Mouse (Mus musculus) stomach, embryonic 15.5 days (tissue): ENCODE measurements around the gene Pde3a. TPM values are rescaled to one million over a fixed set of nuclear protein-coding genes. Genes with fewer than 3 reads are reported as not detected.

Experiments
- ATAC-seq: fragments of 200-750 bp; cut with Nextera tagmentation; 2 replicates; pipeline ENCODE4 v1.8.0; 2017; ENCODE audit warnings: low read depth, moderate number of reproducible peaks, moderate TSS enrichment; ENCODE audit not compliant: insufficient read depth, low FRiP score
- H3K27ac ChIP-seq: fragments of 300-500 bp; sonication (generic); 2 replicates; pipeline ENCODE4 v1.5.1; 2015; ENCODE audit warnings: mild to moderate bottlenecking, inconsistent platforms
- H3K27me3 ChIP-seq: fragments of 300-500 bp; sonication (generic); replicated peaks from 2 replicates; pipeline ENCODE4 v1.6.1; 2015; ENCODE audit warnings: inconsistent platforms
- H3K36me3 ChIP-seq: fragments of 300-500 bp; sonication (generic); 2 replicates; pipeline ENCODE4 v1.6.1; 2015; ENCODE audit warnings: inconsistent platforms
- H3K4me1 ChIP-seq: fragments of 300-500 bp; sonication (generic); 2 replicates; pipeline ENCODE4 v1.6.1; 2015; ENCODE audit warnings: inconsistent platforms
- H3K4me2 ChIP-seq: fragments of 300-500 bp; sonication (generic); 2 replicates; pipeline ENCODE4 v1.6.1; 2015; ENCODE audit warnings: mild to moderate bottlenecking, inconsistent platforms
- H3K4me3 ChIP-seq: fragments of 300-500 bp; sonication (generic); replicated peaks from 2 replicates; pipeline ENCODE4 v1.5.1; 2015; ENCODE audit warnings: inconsistent platforms
- H3K9ac ChIP-seq: fragments of 300-500 bp; sonication (generic); 2 replicates; pipeline ENCODE4 v1.6.1; 2015; ENCODE audit warnings: inconsistent platforms
- H3K9me3 ChIP-seq: fragments of 300-500 bp; sonication (generic); 2 replicates; pipeline ENCODE4 v1.6.1; 2016; ENCODE audit warnings: inconsistent platforms
- WGBS: fragments of 180-500 bp; shearing (Covaris S2); methylation state at CpG from one replicate; pipeline ENCODE4 v1.1.7; 2015; 5-methylcytosine and 5-hydroxymethylcytosine counted together
- polyA plus RNA-seq: library from polyadenylated mRNA; unstranded; fragments of >200 nt; fragmentation: Nextera tagmentation; extraction: Ambion mirVana; gene quantifications from 2 replicates; pipeline ENCODE4 v1.2.1, GENCODE M21; 2015

Gene Pde3a
- polyA plus RNA-seq, 1 experiment from 2014 or later, result 10.6 TPM

DNA sequence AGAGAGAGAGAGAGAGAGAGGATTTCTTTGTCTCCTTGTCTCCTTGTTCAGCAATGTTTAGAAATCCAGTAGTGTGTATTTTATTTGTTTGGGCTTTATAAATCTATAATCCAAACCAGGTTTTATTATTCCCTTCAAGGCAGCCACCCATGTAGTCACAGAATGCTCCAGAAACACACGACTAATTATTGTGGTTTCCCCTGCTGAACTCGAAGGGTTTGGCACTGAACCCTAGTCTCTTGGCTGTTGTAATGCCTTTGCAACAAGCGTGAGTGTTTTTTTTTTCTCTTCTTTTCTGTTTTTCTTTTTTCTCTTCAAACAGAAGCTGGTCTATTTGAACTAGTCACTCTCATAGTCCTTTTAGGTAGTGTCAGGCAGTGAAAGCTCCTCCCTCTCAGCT is 225.6 kb downstream of the Pde3a start:
- no peaks in the 10 kb centered on the region for H3K9me3 ChIP-seq
- no peaks in the 10 kb centered on the region for H3K4me1 ChIP-seq
- WGBS, result 35% methylated on average over 3 of the region's 3 CpGs
- H3K27me3 ChIP-seq, result no peaks in the 10 kb centered on the region
- no peak overlapping the region for H3K9ac ChIP-seq
- peaks cover 6% of the 10 kb centered on the region; the same call in 1 of the 2 replicates for H3K36me3 ChIP-seq
- H3K27ac ChIP-seq, result no peak overlapping the region
- no peak overlapping the region for H3K4me2 ChIP-seq
- H3K4me3 ChIP-seq, result no peak overlapping the region
- no peak for ATAC-seq

DNA sequence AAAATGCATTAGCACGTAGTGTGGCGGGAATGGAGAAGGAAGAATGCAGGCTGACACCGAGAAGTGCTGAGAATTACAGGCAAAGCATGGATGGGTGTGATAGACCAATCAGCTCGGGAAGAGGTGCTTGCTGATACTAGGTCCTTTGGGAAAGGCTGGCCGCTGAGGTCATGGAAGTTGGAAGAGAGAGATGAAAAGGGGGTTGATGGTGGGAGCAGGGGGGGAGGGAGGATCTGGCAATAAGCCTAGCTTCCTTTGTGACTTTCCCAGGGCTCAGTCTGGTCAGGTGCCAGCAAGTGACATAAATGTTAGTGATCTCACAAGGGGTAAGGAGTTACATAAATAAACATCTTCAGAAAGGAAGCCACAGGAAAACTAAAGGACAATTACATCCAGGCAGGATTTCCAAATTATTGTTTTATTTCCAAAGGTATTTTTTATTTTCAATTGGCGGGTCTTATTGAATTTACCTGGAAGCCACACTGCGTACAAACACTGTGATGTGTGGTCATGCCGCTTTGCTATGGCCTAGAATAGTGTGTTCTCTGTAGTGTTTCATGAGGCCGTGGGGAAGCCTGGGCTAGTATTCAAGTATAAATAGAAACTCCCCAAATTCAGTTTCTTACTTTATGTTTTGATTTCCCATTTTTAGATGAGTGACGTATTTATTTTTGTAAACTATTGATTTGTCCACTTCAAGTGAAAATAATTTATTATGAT is 236.4 kb downstream of the Pde3a start:
- no peaks in the 10 kb centered on the region for H3K27me3 ChIP-seq
- H3K27ac ChIP-seq, result no peak overlapping the region
- no peak overlapping the region for H3K4me2 ChIP-seq
- ATAC-seq, result no peak; the same call in 1 of the 2 replicates
- no peak overlapping the region for H3K4me3 ChIP-seq
- 57% methylated on average over 10 of the region's 10 CpGs for WGBS
- no peaks in the 10 kb centered on the region for H3K36me3 ChIP-seq
- no peaks in the 10 kb centered on the region for H3K9me3 ChIP-seq
- H3K4me1 ChIP-seq, result no peaks in the 10 kb centered on the region
- no peak overlapping the region for H3K9ac ChIP-seq

DNA sequence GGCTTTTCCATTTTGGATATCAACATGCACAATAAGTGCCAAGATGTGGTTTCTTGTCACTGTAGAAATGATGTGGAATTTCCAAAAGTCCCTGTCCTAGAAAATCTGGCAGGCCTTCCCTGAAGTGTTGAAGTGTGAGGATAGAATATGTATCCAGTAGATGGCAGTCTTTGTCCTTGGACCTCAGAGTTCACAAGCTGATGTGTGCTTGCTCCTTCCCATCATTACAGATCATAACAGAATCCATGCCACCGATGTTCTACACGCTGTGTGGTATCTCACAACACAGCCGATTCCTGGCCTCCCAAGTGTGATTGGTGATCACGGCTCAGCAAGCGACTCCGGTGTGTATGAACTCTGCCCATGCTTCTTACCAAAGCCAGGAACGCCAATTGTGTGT is 238.2 kb downstream of the Pde3a start:
- no peak overlapping the region for H3K9ac ChIP-seq
- no peak for ATAC-seq
- 72% methylated on average over 7 of the region's 7 CpGs for WGBS
- H3K27ac ChIP-seq, result no peak overlapping the region
- H3K4me2 ChIP-seq, result no peak overlapping the region
- H3K36me3 ChIP-seq, result no peaks in the 10 kb centered on the region
- H3K27me3 ChIP-seq, result no peaks in the 10 kb centered on the region
- H3K4me3 ChIP-seq, result no peak overlapping the region
- H3K4me1 ChIP-seq, result no peaks in the 10 kb centered on the region
- H3K9me3 ChIP-seq, result no peaks in the 10 kb centered on the region

DNA sequence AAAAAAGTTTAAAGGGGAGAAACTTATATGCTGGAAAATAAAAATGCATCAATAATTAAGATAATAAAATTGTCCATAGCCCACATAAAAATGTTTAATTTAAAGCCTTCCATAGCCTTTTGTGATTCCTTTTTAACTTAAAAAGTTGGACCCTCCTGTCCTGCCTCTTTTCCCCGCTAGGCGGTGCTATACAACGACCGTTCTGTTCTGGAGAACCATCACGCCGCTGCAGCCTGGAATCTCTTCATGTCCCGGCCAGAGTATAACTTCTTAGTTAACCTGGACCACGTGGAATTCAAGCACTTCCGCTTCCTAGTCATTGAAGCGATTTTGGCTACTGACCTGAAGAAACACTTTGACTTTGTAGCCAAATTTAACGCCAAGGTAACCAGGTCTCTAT is 239.6 kb downstream of the Pde3a start:
- no peaks in the 10 kb centered on the region for H3K9me3 ChIP-seq
- no peak overlapping the region for H3K4me3 ChIP-seq
- H3K27ac ChIP-seq, result no peak overlapping the region
- 21% methylated on average over 11 of the region's 11 CpGs for WGBS
- no peaks in the 10 kb centered on the region for H3K27me3 ChIP-seq
- H3K4me1 ChIP-seq, result no peaks in the 10 kb centered on the region
- no peak overlapping the region for H3K9ac ChIP-seq
- 0 out of 2 replicates have a peak, but pooled peaks cover 1% of the 10 kb centered on the region for H3K36me3 ChIP-seq
- H3K4me2 ChIP-seq, result no peak overlapping the region
- ATAC-seq, result no peak

DNA sequence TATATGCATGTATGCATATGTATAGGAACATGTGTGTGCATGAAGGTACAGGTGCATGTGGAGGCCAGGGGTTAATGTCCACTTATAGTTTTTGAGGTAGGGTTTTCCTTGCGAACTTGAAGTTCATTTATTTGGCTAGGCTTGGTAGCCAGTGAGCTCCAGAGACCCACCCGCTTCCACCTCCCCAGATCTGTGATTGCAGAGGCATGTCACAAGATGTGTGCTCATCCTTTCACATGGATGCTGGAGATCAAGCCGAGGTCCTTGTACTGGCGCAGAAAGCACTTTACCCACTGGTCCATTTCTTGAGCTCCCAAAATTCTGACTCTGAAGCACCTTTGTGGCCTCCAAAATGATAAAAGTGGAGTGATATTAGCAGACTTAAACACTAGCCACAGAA is 245.8 kb downstream of the Pde3a start:
- Histone ChIP-seq H3K9ac (no peak overlapping the region), H3K4me2 (no peak overlapping the region), H3K27me3 (no peaks in the 10 kb centered on the region), H3K36me3 (peaks cover 9% of the 10 kb centered on the region; the same call in 1 of the 2 replicates), H3K4me3 (no peak overlapping the region), H3K9me3 (no peaks in the 10 kb centered on the region), H3K27ac (no peak overlapping the region), H3K4me1 (no peaks in the 10 kb centered on the region)
- ATAC-seq, result no peak
- WGBS, result 84% methylated on average over 4 of the region's 4 CpGs

DNA sequence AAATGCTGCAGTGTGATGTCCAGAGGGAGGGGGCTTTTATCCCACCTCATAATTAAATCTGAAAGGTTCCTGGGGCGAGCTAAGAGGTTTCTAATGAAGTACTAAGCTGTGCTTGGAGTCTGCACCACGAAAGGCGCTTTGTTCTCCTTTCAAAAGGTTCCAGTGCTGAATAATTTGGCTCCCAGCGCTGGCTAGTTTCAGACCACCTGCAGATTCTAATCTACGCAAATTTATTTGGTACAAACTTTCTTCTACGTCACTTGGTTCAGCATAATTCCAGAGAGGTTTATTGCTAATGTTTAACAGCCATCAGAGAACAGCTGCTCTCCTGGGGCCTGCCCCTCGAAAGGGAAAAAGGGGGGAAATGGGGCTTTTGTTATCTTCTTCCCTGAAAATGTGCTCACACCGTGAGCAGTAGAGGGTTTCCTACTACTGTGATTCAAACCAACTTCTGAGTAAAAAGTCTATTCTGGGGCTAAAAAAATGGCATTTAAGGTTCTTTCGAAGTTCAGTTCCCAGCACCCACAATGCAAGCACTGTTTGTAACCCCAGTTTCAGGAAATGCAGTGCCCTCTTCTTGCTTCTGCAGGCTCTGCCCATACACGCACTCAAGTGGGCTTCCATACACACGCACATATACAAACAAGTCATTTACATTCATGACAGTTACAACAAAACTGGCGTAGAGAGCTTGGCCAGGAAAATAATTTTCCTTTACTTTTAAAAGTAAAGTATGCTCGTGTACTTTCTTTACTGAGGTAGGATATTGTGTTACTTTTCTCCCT is 246.8 kb downstream of the Pde3a start:
- H3K4me3 ChIP-seq, result no peak overlapping the region
- peaks cover 9% of the 10 kb centered on the region; the same call in 1 of the 2 replicates for H3K36me3 ChIP-seq
- H3K4me1 ChIP-seq, result no peaks in the 10 kb centered on the region
- no peaks in the 10 kb centered on the region for H3K27me3 ChIP-seq
- H3K27ac ChIP-seq, result no peak overlapping the region
- no peak overlapping the region for H3K4me2 ChIP-seq
- WGBS, result 34% methylated on average over 13 of the region's 13 CpGs
- no peaks in the 10 kb centered on the region for H3K9me3 ChIP-seq
- no peak for ATAC-seq
- no peak overlapping the region for H3K9ac ChIP-seq

DNA sequence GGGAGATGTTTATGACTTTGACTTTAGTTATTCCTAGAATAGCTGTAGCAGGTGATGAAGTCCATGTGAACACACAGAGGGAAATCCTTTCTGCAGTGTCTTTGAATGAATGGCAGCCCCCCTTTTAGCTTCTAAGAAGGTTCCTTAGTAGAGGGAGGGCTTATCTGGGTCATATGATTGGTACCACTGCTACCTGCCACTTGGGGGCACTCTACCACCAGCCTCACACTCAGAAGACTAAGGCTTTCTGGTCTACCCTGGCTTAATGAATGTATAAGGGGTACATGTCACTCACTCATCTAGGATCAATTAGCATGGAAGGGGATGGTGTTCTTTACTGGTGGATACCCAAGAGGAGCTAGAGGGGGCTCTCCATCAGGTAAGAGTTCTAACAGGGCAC is 250.4 kb downstream of the Pde3a start:
- no peak for ATAC-seq
- H3K4me2 ChIP-seq, result no peak overlapping the region
- H3K4me1 ChIP-seq, result no peaks in the 10 kb centered on the region
- no peaks in the 10 kb centered on the region for H3K27me3 ChIP-seq
- H3K27ac ChIP-seq, result no peak overlapping the region
- peaks cover 3% of the 10 kb centered on the region; the same call in 1 of the 2 replicates for H3K36me3 ChIP-seq
- H3K9ac ChIP-seq, result no peak overlapping the region
- no peaks in the 10 kb centered on the region for H3K9me3 ChIP-seq
- no peak overlapping the region for H3K4me3 ChIP-seq

DNA sequence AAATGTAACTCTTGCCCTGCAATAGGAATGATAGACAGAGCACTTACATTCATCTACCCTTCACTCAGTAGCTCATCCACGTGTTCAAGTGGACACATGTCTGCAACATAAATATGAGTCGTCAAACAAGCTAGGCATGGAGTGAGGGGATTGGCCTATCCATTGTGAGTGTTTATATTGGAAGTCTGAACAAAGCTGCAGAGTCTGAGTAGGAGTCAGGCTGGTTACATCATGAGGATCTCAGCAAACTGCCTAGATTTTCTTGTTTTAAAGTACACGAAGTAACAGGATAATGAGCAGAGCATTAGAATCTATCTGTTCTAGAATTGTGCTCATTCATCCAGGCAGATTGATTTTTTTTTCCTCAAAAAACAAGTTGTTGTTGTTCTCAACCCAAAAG is 252.1 kb downstream of the Pde3a start:
- Histone ChIP-seq H3K36me3 (peaks cover 3% of the 10 kb centered on the region; the same call in 1 of the 2 replicates), H3K9ac (no peak overlapping the region), H3K4me3 (no peak overlapping the region), H3K4me2 (no peak overlapping the region), H3K4me1 (no peaks in the 10 kb centered on the region), H3K9me3 (no peaks in the 10 kb centered on the region), H3K27ac (no peak overlapping the region), H3K27me3 (no peaks in the 10 kb centered on the region)
- no peak for ATAC-seq
- WGBS, result 54% methylated on average over 3 of the region's 3 CpGs

DNA sequence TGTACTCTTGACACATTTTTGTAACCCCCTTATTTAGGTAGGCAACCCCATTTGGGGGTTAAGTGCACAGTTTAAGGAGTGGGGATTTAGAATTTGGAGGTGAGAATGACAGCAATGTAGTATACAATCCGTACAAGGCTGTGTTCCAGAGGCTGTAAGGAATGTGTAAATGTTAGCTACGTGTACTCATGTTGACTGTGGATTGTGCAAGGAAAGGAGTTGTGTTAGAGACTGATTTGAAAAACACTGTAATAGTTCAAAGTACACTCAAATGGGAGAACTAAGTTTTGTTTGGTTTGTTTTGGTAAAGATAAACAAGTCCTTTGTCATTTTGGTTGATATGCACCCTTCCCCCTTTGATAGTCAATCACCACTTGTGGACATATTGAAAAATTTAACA is 273.5 kb downstream of the Pde3a start:
- no peak overlapping the region for H3K9ac ChIP-seq
- 67% methylated on average over 2 of the region's 2 CpGs for WGBS

DNA sequence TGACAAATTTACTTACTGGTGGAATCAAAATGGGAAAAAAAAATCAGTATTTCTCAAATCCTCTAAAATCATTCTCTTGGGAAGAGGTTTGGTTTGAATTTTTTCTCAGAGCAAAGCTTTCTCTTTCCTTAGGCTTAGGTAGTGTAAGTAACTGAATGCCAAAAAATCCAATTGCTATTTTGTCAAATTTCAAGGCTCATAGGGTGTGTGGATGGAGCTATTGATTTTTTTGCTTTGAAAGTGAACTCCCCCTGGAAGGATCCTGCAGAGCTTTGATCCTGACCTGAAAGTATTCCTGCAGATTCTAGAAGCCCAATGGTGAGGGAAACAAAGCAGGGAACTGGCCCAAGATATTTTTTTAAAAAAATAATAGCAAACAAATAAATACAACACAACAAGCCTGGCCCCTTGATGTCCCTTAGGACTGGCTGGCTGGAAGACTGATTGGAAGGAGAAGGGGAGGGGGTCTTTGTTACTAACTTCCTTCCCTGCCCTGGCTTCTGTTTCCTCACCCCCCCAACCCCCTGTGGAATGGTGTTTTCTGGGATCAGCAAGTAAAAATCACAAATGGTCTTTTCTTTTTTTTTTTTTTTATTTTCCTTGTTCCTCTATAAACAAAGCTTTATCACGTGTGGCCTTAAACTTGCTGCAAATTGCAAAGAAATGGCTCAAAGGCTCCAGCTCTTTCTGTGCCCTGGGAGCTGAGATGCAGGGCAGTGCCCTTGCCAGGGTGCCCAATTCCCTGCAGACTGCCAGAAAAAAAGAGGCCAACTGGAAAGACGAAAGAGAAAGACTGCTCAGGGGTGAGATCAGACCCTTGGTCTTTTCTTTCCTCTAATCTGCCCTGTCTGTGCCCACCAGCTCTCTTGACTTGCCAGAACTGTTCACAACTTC is 274.9 kb downstream of the Pde3a start, which contains the start of gene Slco1c1:
TSS of gene Slco1c1 (plus strand) at position 622 of the 894 bp plus-strand sequence.
- no peak within 1 kb of the TSS for H3K4me3 ChIP-seq
- H3K9me3 ChIP-seq, result no peaks in the 10 kb centered on the region
- 48% methylated on average over 2 of the region's 2 CpGs for whole genome bisulfite sequencing
- no peaks in the 10 kb centered on the region for H3K4me1 ChIP-seq
- H3K27ac ChIP-seq, result no peak within 1 kb of the TSS
- no peak within 1 kb of the TSS for H3K4me2 ChIP-seq
- no peak within 1 kb of the TSS for H3K9ac ChIP-seq
- no peak for ATAC-seq
- H3K36me3 ChIP-seq, result no peaks in the 10 kb centered on the region
- H3K27me3 ChIP-seq, result no peaks in the 10 kb centered on the region

More for the DNA sequence above, 273.5 kb downstream of the Pde3a start:
- no peaks in the 10 kb centered on the region for H3K9me3 ChIP-seq
- no peak overlapping the region for H3K4me3 ChIP-seq
- ATAC-seq, result no peak
- no peaks in the 10 kb centered on the region for H3K4me1 ChIP-seq
- no peak overlapping the region for H3K27ac ChIP-seq
- no peaks in the 10 kb centered on the region for H3K27me3 ChIP-seq
- H3K4me2 ChIP-seq, result no peak overlapping the region
- H3K36me3 ChIP-seq, result no peaks in the 10 kb centered on the region

DNA sequence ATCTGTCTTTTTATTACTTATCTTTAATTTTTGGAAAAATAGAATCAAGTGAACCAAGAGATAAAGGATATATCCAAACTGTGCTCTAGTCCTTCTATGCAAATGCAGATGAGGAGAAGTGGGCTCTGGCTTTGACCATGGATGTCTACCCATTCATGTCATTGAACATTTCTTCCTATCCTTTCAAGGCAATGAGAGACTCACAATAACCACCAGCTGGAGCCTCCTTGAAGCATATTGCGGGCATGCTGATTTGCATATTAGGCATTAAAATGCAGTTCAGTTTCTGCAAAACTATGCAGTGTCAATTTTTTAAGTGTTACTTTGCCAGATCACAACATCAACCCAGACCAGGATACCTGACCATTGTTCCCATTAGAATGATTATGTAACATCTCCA is 276.7 kb downstream of the Pde3a start:
- Histone ChIP-seq H3K9ac (no peak overlapping the region), H3K9me3 (no peaks in the 10 kb centered on the region), H3K4me3 (no peak overlapping the region), H3K4me2 (no peak overlapping the region), H3K4me1 (no peaks in the 10 kb centered on the region), H3K36me3 (no peaks in the 10 kb centered on the region), H3K27ac (no peak overlapping the region), H3K27me3 (no peaks in the 10 kb centered on the region)
- WGBS, result 92% methylated on average over 1 of the region's 1 CpGs
- no peak for ATAC-seq
